Mouse (Mus musculus) CH12.LX (cell line): ENCODE results near the gene Pde8b. TPM values are rescaled to one million over a fixed set of nuclear protein-coding genes. Genes with fewer than 3 reads are reported as not detected.

ENCODE experiments used
- DNase-seq: peaks from one replicate; pipeline ENCODE4 v3.0.0-alpha.2; 2013; ENCODE audit errors: extremely low read depth
- H3K27ac ChIP-seq: 2 replicates; pipeline ENCODE4 v1.5.1; 2012; ENCODE audit warnings: low read depth, mild to moderate bottlenecking, control low read depth, moderate library complexity; ENCODE audit not compliant: insufficient read depth
- H3K27me3 ChIP-seq: replicated peaks from 2 replicates; pipeline ENCODE3; 2012; ENCODE audit warnings: inconsistent platforms
- H3K36me3 ChIP-seq, 2 experiments: replicated peaks in 1 of 2; 2 replicates each; pipeline versions ENCODE3 to v1.6.1; 2012; ENCODE audit warnings: inconsistent platforms in 1 of 2, low read length in 1 of 2, mild to moderate bottlenecking in 1 of 2, mixed read lengths in 1 of 2, moderate library complexity in 1 of 2; ENCODE audit not compliant: control insufficient read depth in 1 of 2, insufficient read depth in 1 of 2
- H3K4me1 ChIP-seq, 2 experiments: 2 replicates each; pipeline ENCODE4 v1.6.1; 2012; ENCODE audit warnings: inconsistent platforms in 1 of 2, moderate library complexity in 1 of 2; ENCODE audit not compliant: insufficient read depth in 2 of 2, control insufficient read depth in 1 of 2
- H3K4me2 ChIP-seq: 2 replicates; pipeline ENCODE4 v1.6.1; 2012; ENCODE audit warnings: low read depth, mild to moderate bottlenecking, control low read depth; ENCODE audit not compliant: poor library complexity, insufficient read depth, severe bottlenecking
- H3K4me3 ChIP-seq, 3 experiments: fragments of 150-350 bp in 1 of 3; sonication (generic) in 1 of 3; replicated peaks in 1 of 3; 2 replicates each; pipeline versions ENCODE3 to v1.5.1; 2011 to 2012; ENCODE audit warnings: low read depth in 2 of 3, low read length in 2 of 3, mild to moderate bottlenecking in 2 of 3, moderate library complexity in 2 of 3, control low read depth in 1 of 3, improper control_type of control experiment in 1 of 3, inconsistent platforms in 1 of 3, mixed read lengths in 1 of 3; ENCODE audit not compliant: poor library complexity in 1 of 3
- H3K79me2 ChIP-seq: replicated peaks from 2 replicates; pipeline ENCODE4 v1.6.1; 2012; ENCODE audit warnings: mild to moderate bottlenecking, moderate library complexity; ENCODE audit not compliant: control insufficient read depth, poor library complexity, insufficient read depth, severe bottlenecking; ENCODE audit errors: extremely low read depth
- H3K9ac ChIP-seq: 2 replicates; pipeline ENCODE4 v1.6.1; 2012; ENCODE audit warnings: low read depth, mild to moderate bottlenecking, control low read depth, moderate library complexity; ENCODE audit not compliant: insufficient read depth
- H3K9me3 ChIP-seq: replicated peaks from 2 replicates; pipeline ENCODE3; 2012; ENCODE audit warnings: low read length, inconsistent platforms, mixed read lengths
- BHLHE40 ChIP-seq: IDR thresholded peaks from 2 replicates; pipeline ENCODE4 v1.6.1; 2011; ENCODE audit warnings: mild to moderate bottlenecking, low read depth, low read length, improper control_type of control experiment
- CHD2 ChIP-seq: IDR thresholded peaks from 2 replicates; pipeline ENCODE4 v1.6.1; 2011; ENCODE audit warnings: low read length, improper control_type of control experiment
- CTCF ChIP-seq, 2 experiments: IDR thresholded peaks in 1 of 2; conservative IDR thresholded peaks in 1 of 2; 2 replicates each; pipeline ENCODE4 v1.5.1; 2011 to 2012; ENCODE audit warnings: low read depth in 2 of 2, low read length in 2 of 2, improper control_type of control experiment in 1 of 2, inconsistent platforms in 1 of 2, mild to moderate bottlenecking in 1 of 2, moderate library complexity in 1 of 2
- E2F4 ChIP-seq: IDR thresholded peaks from 2 replicates; pipeline ENCODE4 v1.6.1; 2011; ENCODE audit warnings: low read depth, low read length, improper control_type of control experiment; ENCODE audit not compliant: insufficient replicate concordance
- EP300 ChIP-seq: IDR thresholded peaks from 2 replicates; pipeline ENCODE4 v1.6.1; 2011; ENCODE audit warnings: low read length, improper control_type of control experiment
- ETS1 ChIP-seq: conservative IDR thresholded peaks from 2 replicates; pipeline ENCODE4 v1.6.1; 2012; ENCODE audit warnings: low read depth, mild to moderate bottlenecking, inconsistent platforms, low read length, improper control_type of control experiment, moderate library complexity
- GABPA ChIP-seq: IDR thresholded peaks from 2 replicates; pipeline ENCODE4 v1.6.1; 2012; ENCODE audit warnings: low read depth, low read length, improper control_type of control experiment, inconsistent platforms; ENCODE audit not compliant: insufficient replicate concordance
- JUND ChIP-seq: conservative IDR thresholded peaks from 2 replicates; pipeline ENCODE4 v1.6.1; 2011; ENCODE audit warnings: low read depth, low read length, improper control_type of control experiment
- MAFK ChIP-seq: IDR thresholded peaks from 2 replicates; pipeline ENCODE4 v1.6.1; 2011; ENCODE audit warnings: low read length, improper control_type of control experiment; ENCODE audit not compliant: insufficient replicate concordance
- MAZ ChIP-seq: IDR thresholded peaks from 2 replicates; pipeline ENCODE4 v1.6.1; 2012; ENCODE audit warnings: low read depth, mild to moderate bottlenecking, inconsistent platforms, low read length, improper control_type of control experiment, moderate library complexity
- MEF2A ChIP-seq: IDR thresholded peaks from 2 replicates; pipeline ENCODE4 v1.6.1; 2014; ENCODE audit warnings: low read depth, mild to moderate bottlenecking, inconsistent platforms, low read length, improper control_type of control experiment, borderline replicate concordance
- PAX5 ChIP-seq: IDR thresholded peaks from 2 replicates; pipeline ENCODE4 v1.6.1; 2012; ENCODE audit warnings: low read length, inconsistent platforms, mixed read lengths
- POLR2A ChIP-seq: IDR thresholded peaks from 2 replicates; pipeline ENCODE4 v1.6.1; 2011; ENCODE audit warnings: low read depth, mild to moderate bottlenecking, improper control_type of control experiment, low read length
- RAD21 ChIP-seq: IDR thresholded peaks from 2 replicates; pipeline ENCODE4 v1.6.1; 2011; ENCODE audit warnings: low read depth, mild to moderate bottlenecking, low read length, improper control_type of control experiment, moderate library complexity
- SMC3 ChIP-seq: IDR thresholded peaks from 2 replicates; pipeline ENCODE4 v1.6.1; 2011; ENCODE audit warnings: low read depth, low read length, improper control_type of control experiment
- TCF12 ChIP-seq: IDR thresholded peaks from 2 replicates; pipeline ENCODE4 v1.6.1; 2014; ENCODE audit warnings: low read depth, mild to moderate bottlenecking, inconsistent platforms, low read length, improper control_type of control experiment
- UBTF ChIP-seq: IDR thresholded peaks from 2 replicates; pipeline ENCODE4 v1.6.1; 2012; ENCODE audit warnings: low read depth, mild to moderate bottlenecking, inconsistent platforms, low read length, improper control_type of control experiment, moderate library complexity
- USF1 ChIP-seq: IDR thresholded peaks from 2 replicates; pipeline ENCODE4 v1.6.1; 2014; ENCODE audit warnings: low read depth, mild to moderate bottlenecking, inconsistent platforms, low read length, improper control_type of control experiment
- USF2 ChIP-seq: conservative IDR thresholded peaks from 2 replicates; pipeline ENCODE4 v1.6.1; 2011; ENCODE audit warnings: low read depth, low read length, improper control_type of control experiment
- ZC3H11A ChIP-seq: IDR thresholded peaks from 2 replicates; pipeline ENCODE4 v1.6.1; 2012; ENCODE audit warnings: low read depth, mild to moderate bottlenecking, inconsistent platforms, low read length, improper control_type of control experiment
- ZMIZ1 ChIP-seq: IDR thresholded peaks from 2 replicates; pipeline ENCODE4 v1.6.1; 2012; ENCODE audit warnings: low read depth, mild to moderate bottlenecking, inconsistent platforms, low read length, improper control_type of control experiment
- ZNF384 ChIP-seq: IDR thresholded peaks from 2 replicates; pipeline ENCODE4 v1.6.1; 2012; ENCODE audit warnings: low read depth, low read length, improper control_type of control experiment, inconsistent platforms
- dilution Hi-C: fragments of 300-500 bp; cut with MboI; formaldehyde crosslinking; loops from 2 replicates; pipeline ENCODE4 v1.14.3; 2020; ENCODE audit warnings: low sequenced_read_pairs; ENCODE audit not compliant: extremely low pct_unique_long_range_greater_than_20kb, extremely low pct_ligation_motif_present
- in situ Hi-C: fragments of 300-500 bp; cut with MboI; formaldehyde crosslinking; loops from 3 replicates; pipeline ENCODE4 v1.14.3; 2019; ENCODE audit warnings: low sequenced_read_pairs, low pct_ligation_motif_present, low pct_unique_long_range_greater_than_20kb, mixed read lengths
- polyA plus RNA-seq: library from polyadenylated mRNA; unstranded; fragments of >175 nt; gene quantifications from 2 replicates; pipeline ENCODE4 v1.2.1, GENCODE M21; 2012; ENCODE audit warnings: low read depth; ENCODE audit not compliant: insufficient read length
- total RNA-seq, 2 experiments: library from RNA; depleted of rRNA; stranded (reverse); fragments of 300-350 nt in 1 of 2; fragments of >200 nt in 1 of 2; gene quantifications; 2 replicates each; pipeline ENCODE4 v1.2.3; 2012 to 2014

The Pde8b gene
- total and polyA plus RNA-seq, 3 experiments = 0.25 to 2.0 (median 0.93) TPM

GRCm38 (mm10) chr13:95113763-95114162, 136.4 kb downstream of the Pde8b start:
- Histone ChIP-seq H3K9ac (no peak overlapping the region), H3K27me3 (no peaks in the 10 kb centered on the region), H3K27ac (no peak overlapping the region), H3K4me3 (no peak overlapping the region), H3K4me1 (peaks cover 0 to 4% of the 10 kb centered on the region in 2 experiments; a peak in 1 of 4 replicates), H3K9me3 (no peaks in the 10 kb centered on the region), H3K36me3 (no peaks in the 10 kb centered on the region), H3K4me2 (no peak overlapping the region), H3K79me2 (no peaks in the 10 kb centered on the region)
- TF ChIP-seq TCF12 (no peak), ZNF384 (no peak), JUND (no peak), ZMIZ1 (no peak), POLR2A (no peak), USF2 (no peak), ZC3H11A (no peak), MAZ (no peak), MEF2A (no peak), BHLHE40 (no peak), SMC3 (no peak), PAX5 (no peak)
- no peak for DNase-seq
- in situ Hi-C loops = no loop called here
- dilution Hi-C loops = no loop called here

- Histone ChIP-seq H3K27me3 (no peaks in the 10 kb centered on the region), H3K9ac (no peak overlapping the region), H3K79me2 (no peaks in the 10 kb centered on the region), H3K36me3 (no peaks in the 10 kb centered on the region), H3K4me1 (peaks cover 6 to 39% of the 10 kb centered on the region in 2 experiments), H3K9me3 (no peaks in the 10 kb centered on the region), H3K27ac (no peak overlapping the region), H3K4me3 (no peak overlapping the region), H3K4me2 (no peak overlapping the region)
- in situ Hi-C loops = no loop called here
- dilution Hi-C loops = no loop called here
- TF ChIP-seq MAFK = no peak
- no peak for TF ChIP-seq GABPA
- TF ChIP-seq ETS1 = no peak
- TF ChIP-seq ZC3H11A = peak; percentile 88
- TF ChIP-seq EP300 = no peak
- TF ChIP-seq USF1 = no peak
- TF ChIP-seq UBTF = no peak
- TF ChIP-seq SMC3 = peak; percentile 94
- TF ChIP-seq E2F4 = no peak
- peak in 1 of 2 experiments; percentile 93; a peak in 2 of 4 replicates for TF ChIP-seq CTCF (conservative IDR thresholded peaks at IDR 0.05 in 1 of 2, IDR thresholded peaks at IDR 0.05 in 1 of 2; ENCODE audit: low read depth in 2 of 2, low read length in 2 of 2)
- TF ChIP-seq CHD2 = no peak
- peak; percentile 87 for TF ChIP-seq RAD21
- TF ChIP-seq PAX5 = no peak
- peak; percentile 65 for DNase-seq
These were observed 140.6 kb downstream of the Pde8b start for GRCm38 (mm10) chr13:95109555-95109954.
